Comparison of ENCODE assay signal across 7 mouse cellular contexts in genomic region chr9:7855374-7855773, GRCm38 (mm10). TPM values are rescaled to one million over a fixed set of nuclear protein-coding genes. Genes with fewer than 3 reads are reported as not detected.
DNase-seq lines count a peak whose midpoint lies in the region; ATAC-seq lines count a peak whose summit lies in the region.

No protein-coding gene starts in this region.

- peak; percentile 68; the same call in 1 of the 2 replicates for ATAC-seq in midbrain, embryonic 11.5 days (ENCODE audit: low FRiP score)
- no peak for ATAC-seq in midbrain, embryonic 15.5 days (replicated peaks)
- ATAC-seq in megakaryocyte, adult 5-6 weeks (ENCODE audit: poor library complexity, severe bottlenecking) = peak; percentile 64; the same call in 1 of the 2 replicates

- H3K27ac ChIP-seq in midbrain, embryonic 11.5 days (ENCODE audit: low read depth, low read length) = no peak overlapping the region
- no peak overlapping the region for H3K27ac ChIP-seq in midbrain, embryonic 15.5 days
- no peak overlapping the region for H3K27ac ChIP-seq in embryonic facial prominence, embryonic 10.5 days (replicated peaks)

- H3K4me2 ChIP-seq in midbrain, embryonic 11.5 days = no peak overlapping the region
- no peak overlapping the region for H3K4me2 ChIP-seq in midbrain, embryonic 15.5 days

- no peaks in the 10 kb centered on the region for H3K9me3 ChIP-seq in midbrain, embryonic 11.5 days (ENCODE audit: control insufficient read depth, low read length)
- H3K9me3 ChIP-seq in midbrain, embryonic 15.5 days = no peaks in the 10 kb centered on the region
- no peaks in the 10 kb centered on the region for H3K9me3 ChIP-seq in embryonic facial prominence, embryonic 10.5 days

- H3K4me3 ChIP-seq in midbrain, embryonic 11.5 days (ENCODE audit: low read depth, low read length) = no peak overlapping the region
- no peak overlapping the region for H3K4me3 ChIP-seq in midbrain, embryonic 15.5 days
- no peak overlapping the region for H3K4me3 ChIP-seq in embryonic facial prominence, embryonic 10.5 days

- H3K4me1 ChIP-seq in midbrain, embryonic 11.5 days (ENCODE audit: control insufficient read depth, insufficient read depth, low read length) = no peaks in the 10 kb centered on the region
- H3K4me1 ChIP-seq in midbrain, embryonic 15.5 days = no peaks in the 10 kb centered on the region
- peaks cover 2% of the 10 kb centered on the region; the same call in 1 of the 2 replicates for H3K4me1 ChIP-seq in embryonic facial prominence, embryonic 10.5 days

- WGBS in midbrain, embryonic 11.5 days = 31% methylated on average over 1 of the region's 1 CpGs
- 56% methylated on average over 1 of the region's 1 CpGs for WGBS in midbrain, embryonic 15.5 days
- WGBS in embryonic facial prominence, embryonic 10.5 days = 18% methylated on average over 1 of the region's 1 CpGs

- no peak for DNase-seq in midbrain, embryonic 11.5 days (ENCODE audit: low spot score, missing footprints)
- peak; percentile 22 for DNase-seq in T-cell, adult 2 months (ENCODE audit: low spot score)
- peak; percentile 52 for DNase-seq in embryonic facial prominence, embryonic 10.5 days (ENCODE audit: low spot score)
- DNase-seq in kidney, adult 8-10 months = peak; percentile 65 to 66
- DNase-seq in yolk sac, embryonic 10.5 days (ENCODE audit: low spot score) = peak; percentile 59

- no peaks in the 10 kb centered on the region for H3K27me3 ChIP-seq in midbrain, embryonic 11.5 days (ENCODE audit: control insufficient read depth, insufficient read depth, low read length)
- H3K27me3 ChIP-seq in midbrain, embryonic 15.5 days (replicated peaks) = no peaks in the 10 kb centered on the region
- H3K27me3 ChIP-seq in embryonic facial prominence, embryonic 10.5 days (replicated peaks; ENCODE audit: low read depth, poor library complexity, severe bottlenecking) = no peaks in the 10 kb centered on the region

- H3K9ac ChIP-seq in midbrain, embryonic 11.5 days (ENCODE audit: low read length) = no peak overlapping the region
- H3K9ac ChIP-seq in midbrain, embryonic 15.5 days = no peak overlapping the region

- no peaks in the 10 kb centered on the region for H3K36me3 ChIP-seq in midbrain, embryonic 11.5 days (ENCODE audit: control insufficient read depth, insufficient read depth, low read length)
- no peaks in the 10 kb centered on the region for H3K36me3 ChIP-seq in midbrain, embryonic 15.5 days (replicated peaks)
- H3K36me3 ChIP-seq in embryonic facial prominence, embryonic 10.5 days (replicated peaks) = no peaks in the 10 kb centered on the region

RNA-seq across cellular contexts. Expression of gene Birc3, which starts 17.6 kb away (rescaled TPM):
- polyA plus RNA-seq in midbrain, embryonic 11.5 days (2014; fragmentation: Nextera tagmentation; extraction: Ambion mirVana) = 3.9 and 4.2 TPM in 2 replicates
- 2.3 and 2.7 TPM in 2 replicates for polyA plus RNA-seq in midbrain, embryonic 15.5 days (2015; fragmentation: Nextera tagmentation; extraction: Ambion mirVana)
- polyA plus RNA-seq in embryonic facial prominence, embryonic 10.5 days (2016; fragmentation: Nextera tagmentation; extraction: Ambion mirVana) = 4.5 and 4.6 TPM in 2 replicates
- total RNA-seq in megakaryocyte, adult 5-6 weeks (2015) = 84.4 and 87.7 TPM in 2 replicates
- 128 TPM in 2 replicates for total RNA-seq in megakaryocyte, adult 5-6 weeks (2017)

RNA-seq across cellular contexts. Expression of gene Birc2, which starts 18.5 kb away (rescaled TPM):
- polyA plus RNA-seq in midbrain, embryonic 11.5 days (2014; fragmentation: Nextera tagmentation; extraction: Ambion mirVana) = 42.4 and 47.0 TPM in 2 replicates
- polyA plus RNA-seq in midbrain, embryonic 15.5 days (2015; fragmentation: Nextera tagmentation; extraction: Ambion mirVana) = 42.3 and 45.5 TPM in 2 replicates
- 30.3 and 35.9 TPM in 2 replicates for polyA plus RNA-seq in embryonic facial prominence, embryonic 10.5 days (2016; fragmentation: Nextera tagmentation; extraction: Ambion mirVana)
- 28.5 and 29.5 TPM in 2 replicates for total RNA-seq in megakaryocyte, adult 5-6 weeks (2015)
- total RNA-seq in megakaryocyte, adult 5-6 weeks (2017) = 37.3 TPM in 2 replicates
